Mouse (Mus musculus) megakaryocyte-erythroid progenitor cell, adult 5-6 weeks (primary cell): ENCODE results near the gene Pdgfb. TPM values are rescaled to one million over a fixed set of nuclear protein-coding genes. Genes with fewer than 3 reads are reported as not detected.

Experiments
- total RNA-seq, 2 experiments: library from RNA; stranded (forward) in 1 of 2; stranded (reverse) in 1 of 2; fragments of 200-1000, 215-1000 nt in 1 of 2; fragments of >200 nt in 1 of 2; fragmentation: Nextera tagmentation in 1 of 2; gene quantifications; 2 replicates each; pipeline ENCODE4 v1.2.3; 2014 to 2017

Pdgfb gene
- total RNA-seq, 2 experiments from 2014 or later, result 0.39 TPM; not detected in 1

Other genes with a start within 250 kb of the Pdgfb start
- gene Dnal4, start 237.1 kb downstream of the Pdgfb start, total RNA-seq (2014; fragmentation: Nextera tagmentation), result 13.2 and 13.5 TPM in 2 replicates
- 7.6 and 10.0 TPM in 2 replicates for gene Dnal4, start 237.1 kb downstream of the Pdgfb start, total RNA-seq (2017)
- gene Nptxr, start 210.2 kb downstream of the Pdgfb start, total RNA-seq (2014; fragmentation: Nextera tagmentation), result 1.2 TPM in 1 of 2 replicates, not detected in the other
- not detected in 2 replicates for gene Nptxr, start 210.2 kb downstream of the Pdgfb start, total RNA-seq (2017)
- gene Npcd, start 180.7 kb downstream of the Pdgfb start, total RNA-seq (2014; fragmentation: Nextera tagmentation), result not detected in 2 replicates
- gene Npcd, start 180.7 kb downstream of the Pdgfb start, total RNA-seq (2017), result not detected in 2 replicates
- 25.1 and 25.6 TPM in 2 replicates for gene Cbx6, start 180.3 kb downstream of the Pdgfb start, total RNA-seq (2014; fragmentation: Nextera tagmentation)
- gene Cbx6, start 180.3 kb downstream of the Pdgfb start, total RNA-seq (2017), result 14.4 and 36.7 TPM in 2 replicates
- gene Apobec3, start 123.3 kb downstream of the Pdgfb start, total RNA-seq (2014; fragmentation: Nextera tagmentation), result 243 and 293 TPM in 2 replicates
- 135 and 175 TPM in 2 replicates for gene Apobec3, start 123.3 kb downstream of the Pdgfb start, total RNA-seq (2017)
- 6.8 and 9.9 TPM in 2 replicates for gene Cbx7, start 43.9 kb downstream of the Pdgfb start, total RNA-seq (2014; fragmentation: Nextera tagmentation)
- gene Cbx7, start 43.9 kb downstream of the Pdgfb start, total RNA-seq (2017), result 2.5 and 4.4 TPM in 2 replicates
- gene Syngr1, start 76.4 kb upstream of the Pdgfb start, total RNA-seq (2014; fragmentation: Nextera tagmentation), result 12.7 and 18.1 TPM in 2 replicates
- 5.9 and 7.0 TPM in 2 replicates for gene Syngr1, start 76.4 kb upstream of the Pdgfb start, total RNA-seq (2017)
- 2,690 and 2,775 TPM in 2 replicates for gene Rpl3, start 76.9 kb upstream of the Pdgfb start, total RNA-seq (2014; fragmentation: Nextera tagmentation)
- 3,160 and 3,275 TPM in 2 replicates for gene Rpl3, start 76.9 kb upstream of the Pdgfb start, total RNA-seq (2017)
- gene Tab1, start 118.2 kb upstream of the Pdgfb start, total RNA-seq (2014; fragmentation: Nextera tagmentation), result 34.4 and 68.3 TPM in 2 replicates
- 13.8 and 20.4 TPM in 2 replicates for gene Tab1, start 118.2 kb upstream of the Pdgfb start, total RNA-seq (2017)
- not detected in 2 replicates for gene Mgat3, start 158.7 kb upstream of the Pdgfb start, total RNA-seq (2014; fragmentation: Nextera tagmentation)
- not detected in 2 replicates for gene Mgat3, start 158.7 kb upstream of the Pdgfb start, total RNA-seq (2017)
- 29.0 and 36.7 TPM in 2 replicates for gene Mief1, start 219.0 kb upstream of the Pdgfb start, total RNA-seq (2014; fragmentation: Nextera tagmentation)
- gene Mief1, start 219.0 kb upstream of the Pdgfb start, total RNA-seq (2017), result 21.2 and 25.8 TPM in 2 replicates
- 5.6 and 6.5 TPM in 2 replicates for gene AC140267.1, start 220.9 kb upstream of the Pdgfb start, total RNA-seq (2014; fragmentation: Nextera tagmentation)
- not detected in 2 replicates for gene AC140267.1, start 220.9 kb upstream of the Pdgfb start, total RNA-seq (2017)
- gene Atf4, start 240.2 kb upstream of the Pdgfb start, total RNA-seq (2014; fragmentation: Nextera tagmentation), result 145 and 192 TPM in 2 replicates
- 292 and 318 TPM in 2 replicates for gene Atf4, start 240.2 kb upstream of the Pdgfb start, total RNA-seq (2017)
- 51.6 and 54.4 TPM in 2 replicates for gene Rps19bp1, start 249.3 kb upstream of the Pdgfb start, total RNA-seq (2014; fragmentation: Nextera tagmentation)
- gene Rps19bp1, start 249.3 kb upstream of the Pdgfb start, total RNA-seq (2017), result 28.7 and 36.3 TPM in 2 replicates